ENCODE assay signal across 8 mouse cellular contexts in the genomic region with DNA sequence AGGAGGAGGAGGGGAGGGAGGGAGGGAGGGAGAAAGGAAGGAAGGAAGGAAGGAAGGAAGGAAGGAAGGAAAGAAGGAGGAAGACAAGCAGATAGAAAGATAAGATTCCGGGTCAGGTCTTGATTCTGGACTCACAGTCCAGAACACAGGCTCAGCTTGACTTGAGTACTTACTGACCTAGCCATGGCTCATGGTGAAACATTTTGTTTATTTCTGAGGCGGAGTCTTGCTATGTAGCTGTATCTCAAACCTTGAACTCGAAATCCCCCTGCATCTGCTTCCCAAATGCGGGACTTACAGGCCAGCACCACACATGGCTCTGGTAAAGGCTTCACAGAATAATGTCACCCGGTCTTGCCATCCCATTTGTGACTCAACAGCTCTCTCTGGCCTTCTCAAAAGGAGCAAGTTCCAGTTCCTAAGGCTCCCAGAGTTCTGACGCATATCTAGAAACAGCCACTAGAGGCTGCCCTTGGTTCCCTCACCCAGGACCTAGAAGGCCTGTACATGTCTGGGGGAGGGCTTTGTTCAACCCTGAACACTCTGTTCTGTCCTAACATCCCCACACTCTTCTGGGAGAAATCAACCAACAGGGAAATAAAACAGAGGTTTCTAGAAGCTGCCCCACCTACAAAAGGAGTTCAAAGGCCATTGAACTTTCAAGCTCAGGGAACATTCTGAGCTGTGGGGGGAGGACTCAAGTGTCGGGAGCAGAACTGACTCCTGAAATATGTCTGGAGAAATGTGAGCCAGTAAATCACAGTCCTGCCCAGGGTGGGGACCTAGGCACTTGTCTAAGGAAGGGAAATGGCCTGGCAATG. TPM values are rescaled to one million over a fixed set of nuclear protein-coding genes. Genes with fewer than 3 reads are reported as not detected.
DNase-seq lines count a peak whose midpoint lies in the region; ATAC-seq and TF ChIP-seq lines count a peak whose summit lies in the region.

No protein-coding gene starts in this region.

- intact Hi-C loops in heart, postnatal 36 days (cut with DNase I): no loop called here

- H3K9ac ChIP-seq in forebrain, embryonic 14.5 days (ENCODE audit: low read length): no peak overlapping the region

- WGBS in cerebellum, adult 2 months: 62% methylated on average over 7 of the region's 7 CpGs
- WGBS in forebrain, embryonic 14.5 days: 54% methylated on average over 7 of the region's 7 CpGs

- H3K4me3 ChIP-seq in cerebellum, adult 2 months (replicated peaks; ENCODE audit: insufficient read depth, low read depth, low read length): no peak overlapping the region
- H3K4me3 ChIP-seq in forebrain, embryonic 14.5 days (ENCODE audit: low read depth, low read length): no peak overlapping the region

- H3K27me3 ChIP-seq in cerebellum, adult 2 months (ENCODE audit: control insufficient read depth, insufficient read depth, low read length): no peaks in the 10 kb centered on the region
- no peaks in the 10 kb centered on the region for H3K27me3 ChIP-seq in forebrain, embryonic 14.5 days (replicated peaks; ENCODE audit: control insufficient read depth, insufficient read depth, low read length)

- TF ChIP-seq CTCF in cerebellum, adult 2 months (IDR thresholded peaks at IDR 0.05; ENCODE audit: borderline replicate concordance, insufficient read depth, low read depth, low read length): peak; percentile 46; the same call in 1 of the 2 replicates

- ATAC-seq in forebrain, embryonic 14.5 days: peak; percentile 72

- H3K4me1 ChIP-seq in cerebellum, adult 2 months (ENCODE audit: control insufficient read depth, insufficient read depth, low read length): no peaks in the 10 kb centered on the region
- H3K4me1 ChIP-seq in forebrain, embryonic 14.5 days (ENCODE audit: control insufficient read depth, insufficient read depth, low read length): no peaks in the 10 kb centered on the region

- no peak overlapping the region for H3K4me2 ChIP-seq in forebrain, embryonic 14.5 days (ENCODE audit: low read length)

- peak; percentile 10 to 14 for DNase-seq in cerebellum, adult 2 months
- DNase-seq in cerebellum, adult 11 months: no peak
- peak; percentile 56 for DNase-seq in adrenal gland, adult 8-10 months
- DNase-seq in forebrain, embryonic 14.5 days (ENCODE audit: low spot score): peak; percentile 49
- peak; percentile 62 to 74 for DNase-seq in heart, postnatal 36 days
- peak; percentile 19 to 40 for DNase-seq in layer of hippocampus, postnatal 14 days (ENCODE audit: low spot score in 2 of 2)
- DNase-seq in lung, postnatal 36 days: peak; percentile 91
- DNase-seq in spleen, postnatal 36 days (ENCODE audit: low spot score in 2 of 2): peak; percentile 21 to 42

- TF ChIP-seq POLR2A in cerebellum, adult 2 months (IDR thresholded peaks at IDR 0.05; ENCODE audit: borderline replicate concordance, insufficient read depth, low read length): no peak

- no peak overlapping the region for H3K27ac ChIP-seq in cerebellum, adult 2 months (ENCODE audit: insufficient read depth, low read length)
- no peak overlapping the region for H3K27ac ChIP-seq in forebrain, embryonic 14.5 days (ENCODE audit: low read depth, low read length)

- H3K9me3 ChIP-seq in forebrain, embryonic 14.5 days (replicated peaks; ENCODE audit: control insufficient read depth, low read length): no peaks in the 10 kb centered on the region

- no peaks in the 10 kb centered on the region for H3K36me3 ChIP-seq in forebrain, embryonic 14.5 days (ENCODE audit: control insufficient read depth, insufficient read depth, low read length)

RNA-seq across cellular contexts. Expression of gene Akap13, which starts 56.2 kb away (rescaled TPM):
- polyA plus RNA-seq in cerebellum, adult 2 months (2012; rRNA removed): 4.3 and 5.4 TPM in 2 replicates
- total RNA-seq in adrenal gland, adult 8-10 months (2022): 100 to 1,000 TPM in 2 of 4 experiments, 10 to 100 TPM in 2; 52.8 to 141 (median 95.6) TPM
- polyA plus RNA-seq in forebrain, embryonic 14.5 days (2014; fragmentation: Nextera tagmentation; extraction: Ambion mirVana): 9.8 and 14.2 TPM in 2 replicates
- total RNA-seq in heart, postnatal 36 days (2021): 10 to 100 TPM; 73.7 to 88.3 TPM
- total RNA-seq in layer of hippocampus, postnatal 14 days (2021): 10 to 100 TPM; 70.2 to 71.3 TPM
